Mouse (Mus musculus) layer of hippocampus, adult 9-11 months (tissue): Measurements from ENCODE around the gene Kmt2d.
"Not testable (repeated sequence)": the region's sequence is repeated elsewhere in the genome, so short reads cannot be mapped to it uniquely, and the experiment has no call there.

Source experiments
- DNase-seq: peaks from one replicate; pipeline ENCODE4 v3.0.0; 2022

The Kmt2d gene

DNA sequence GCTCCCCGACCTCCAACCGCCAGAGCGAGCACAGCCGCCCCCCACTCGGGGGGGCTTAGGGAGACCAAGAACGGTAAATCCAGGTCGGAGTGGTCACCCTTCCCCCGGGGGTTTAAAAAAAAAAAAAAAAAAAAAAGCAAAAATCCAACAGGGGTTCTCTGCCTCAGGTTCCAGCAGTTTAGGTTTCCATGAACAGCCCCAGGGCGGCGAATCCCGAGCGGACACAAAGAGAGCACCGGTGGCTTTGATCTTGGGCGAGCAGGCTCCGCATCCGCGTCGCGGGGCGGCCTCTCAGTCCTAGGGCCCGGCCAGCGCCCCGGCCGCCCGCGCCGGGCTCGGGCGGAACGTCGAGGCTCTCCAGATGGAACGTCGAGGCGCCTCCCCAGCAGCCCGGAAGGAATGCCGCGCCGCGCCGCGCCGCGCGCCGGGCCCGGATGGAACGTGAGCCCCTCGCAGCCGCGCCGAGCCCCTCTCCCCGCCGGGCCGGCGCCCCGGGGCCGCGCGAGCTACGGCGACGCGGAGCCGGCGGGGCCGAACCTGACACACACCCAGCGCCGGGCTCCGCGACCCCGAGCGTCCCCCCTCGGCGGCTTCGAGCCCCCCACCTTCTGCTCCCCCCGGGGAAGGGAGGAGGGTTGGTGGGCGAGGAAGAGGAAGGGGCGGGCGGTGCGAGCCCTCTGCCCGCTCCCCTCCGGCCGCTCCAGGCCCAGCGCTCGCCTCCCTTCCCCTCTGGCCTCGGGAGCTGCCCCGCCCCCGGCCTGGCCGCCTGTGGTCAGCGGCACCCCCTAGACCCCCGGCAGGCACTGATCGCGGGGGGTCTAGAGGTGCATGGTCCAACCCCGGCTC is at the start of gene Kmt2d:
Gene Kmt2d (minus strand): TSS at position 135 of the 846 bp plus-strand sequence.
- DNase-seq, result no peak

DNA sequence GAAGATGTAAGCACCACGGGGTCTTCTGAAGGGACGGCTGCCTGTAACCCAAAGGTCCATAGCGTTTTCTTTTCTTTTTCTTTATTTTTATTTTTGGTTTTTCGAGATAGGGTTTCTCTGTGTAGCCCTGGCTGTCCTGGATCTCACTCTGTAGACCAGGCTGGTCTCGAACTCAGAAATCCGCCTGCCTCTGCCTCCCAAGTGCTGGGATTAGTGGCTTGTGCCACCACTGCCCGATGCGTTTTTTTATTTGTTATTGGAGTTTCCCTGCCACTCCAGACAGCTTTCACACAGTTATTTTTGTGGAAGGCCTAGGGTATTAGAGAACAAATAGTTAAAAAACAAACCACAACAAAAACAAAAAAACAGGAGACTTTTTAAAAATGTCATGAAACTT is 47.5 kb upstream of the Kmt2d start:
- DNase-seq, result not testable (repeated sequence)

- DNase-seq, result peak; percentile 99
These were observed 46.8 kb upstream of the Kmt2d start, which contains the start of gene Lmbr1l for GRCm38 (mm10) chr15:98917538-98918498. Gene Lmbr1l (minus strand): TSS chr15:98918231.

GRCm38 (mm10) chr15:98917091-98917490 is 46.1 kb upstream of the Kmt2d start:
- no peak for DNase-seq

GRCm38 (mm10) chr15:98916016-98916415 is 45.0 kb upstream of the Kmt2d start:
- no peak for DNase-seq

DNA sequence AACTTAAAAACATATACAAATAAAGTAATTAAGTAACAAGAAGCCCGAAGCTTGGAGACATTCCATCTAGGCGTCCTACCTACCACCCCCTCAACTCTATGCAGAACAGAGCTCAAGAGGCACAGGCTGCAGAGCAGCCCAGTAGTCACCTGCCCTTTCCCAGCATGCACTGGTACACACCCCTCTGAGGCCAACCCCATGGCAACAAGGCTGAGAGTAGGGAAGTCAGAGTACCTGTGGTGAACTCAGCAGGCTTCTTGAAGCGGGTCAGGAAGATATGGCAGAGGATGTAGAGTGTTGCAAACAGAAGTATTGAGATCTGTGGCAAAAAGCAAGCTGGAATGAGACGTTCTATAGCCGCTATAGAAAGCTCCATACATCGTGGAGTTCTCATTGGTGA is 43.9 kb upstream of the Kmt2d start:
- no peak for DNase-seq

DNA sequence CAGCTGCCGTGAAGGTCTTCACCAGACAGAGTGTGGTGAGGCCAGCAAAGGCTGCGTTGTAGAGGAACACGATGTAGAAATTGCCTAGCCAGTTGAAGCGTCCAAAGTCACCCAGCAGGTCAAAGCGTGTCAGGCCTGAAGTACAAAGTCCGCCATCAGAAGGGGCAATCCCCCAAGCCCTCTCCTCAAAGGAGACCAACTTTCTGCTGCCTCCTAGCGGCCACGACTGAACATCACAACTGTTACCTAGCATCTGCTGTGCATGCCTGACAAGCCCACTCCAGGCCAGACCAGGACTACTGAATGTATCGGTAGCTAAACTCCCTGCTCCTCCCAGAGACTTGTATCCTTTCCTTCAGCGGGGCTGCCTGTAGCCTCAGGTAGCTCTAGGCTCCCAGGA is 33.7 kb upstream of the Kmt2d start:
- DNase-seq, result no peak

GRCm38 (mm10) chr15:98902600-98902999 is 31.6 kb upstream of the Kmt2d start:
- DNase-seq, result no peak

DNA sequence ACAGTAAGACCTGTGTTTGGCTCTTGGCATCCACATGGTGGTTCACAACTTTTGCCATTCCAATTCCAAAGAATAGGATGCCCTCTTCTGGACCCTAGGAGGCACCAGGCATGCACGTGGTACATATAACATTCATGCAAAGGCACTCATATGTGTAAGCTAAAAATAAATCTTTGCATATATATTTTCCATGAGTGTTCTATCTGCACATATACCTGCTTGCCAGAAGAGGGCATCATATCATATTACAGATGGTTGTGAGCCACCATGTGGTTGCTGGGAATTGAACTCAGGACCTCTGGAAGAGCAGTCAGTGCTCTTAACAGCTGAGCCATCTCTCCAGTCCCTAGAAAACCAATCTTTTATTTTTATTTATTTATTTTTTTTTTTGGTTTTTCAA is 30.5 kb upstream of the Kmt2d start:
- DNase-seq, result no peak

DNA sequence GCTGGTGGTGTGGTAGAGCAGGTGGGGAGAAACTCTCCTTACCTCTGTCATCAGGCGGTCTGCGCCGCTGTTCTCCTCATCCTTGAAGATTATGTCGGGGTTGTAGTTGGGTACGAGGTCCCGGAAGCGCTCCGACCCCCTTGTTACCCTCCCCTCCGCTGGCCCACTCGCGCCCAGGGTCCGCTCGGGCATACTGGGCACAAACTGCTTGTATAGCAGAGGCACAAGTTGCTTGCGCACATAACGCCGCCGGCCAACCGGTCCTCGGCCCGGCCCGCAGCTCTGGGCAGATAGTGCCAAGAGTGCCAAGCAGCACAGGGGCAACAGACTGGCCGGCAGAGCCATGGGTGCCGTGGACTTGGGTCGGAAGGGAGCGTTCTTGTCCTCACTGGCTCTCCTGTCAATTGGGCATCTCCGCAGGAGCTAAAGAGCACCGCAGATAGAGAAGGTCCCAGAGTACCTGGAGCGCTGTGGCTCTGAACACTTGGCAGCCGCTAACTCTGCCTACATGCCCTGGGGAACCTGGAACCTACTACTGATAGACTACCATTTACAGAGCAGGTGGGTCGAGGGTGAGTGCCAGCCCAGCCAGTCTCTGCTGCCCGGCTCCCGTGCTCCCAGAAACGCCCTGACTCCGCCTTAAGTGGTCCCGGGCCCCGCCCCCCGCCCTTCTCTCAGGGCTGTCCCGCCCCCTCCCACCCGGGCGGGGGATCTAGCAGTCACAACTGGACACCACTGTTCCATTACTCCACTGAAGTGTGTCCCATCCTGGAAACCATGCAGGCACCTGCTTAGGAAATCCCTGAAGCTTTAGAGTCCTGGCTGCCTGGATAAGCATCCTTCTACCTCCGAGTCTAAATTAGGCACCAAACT is 27.2 kb upstream of the Kmt2d start, which contains the start of gene Dhh:
Gene Dhh (minus strand): TSS at position 613 of the 873 bp plus-strand sequence.
- DNase-seq, result no peak

- no peak for DNase-seq
These were observed 26.5 kb upstream of the Kmt2d start for GRCm38 (mm10) chr15:98897495-98897894.

DNA sequence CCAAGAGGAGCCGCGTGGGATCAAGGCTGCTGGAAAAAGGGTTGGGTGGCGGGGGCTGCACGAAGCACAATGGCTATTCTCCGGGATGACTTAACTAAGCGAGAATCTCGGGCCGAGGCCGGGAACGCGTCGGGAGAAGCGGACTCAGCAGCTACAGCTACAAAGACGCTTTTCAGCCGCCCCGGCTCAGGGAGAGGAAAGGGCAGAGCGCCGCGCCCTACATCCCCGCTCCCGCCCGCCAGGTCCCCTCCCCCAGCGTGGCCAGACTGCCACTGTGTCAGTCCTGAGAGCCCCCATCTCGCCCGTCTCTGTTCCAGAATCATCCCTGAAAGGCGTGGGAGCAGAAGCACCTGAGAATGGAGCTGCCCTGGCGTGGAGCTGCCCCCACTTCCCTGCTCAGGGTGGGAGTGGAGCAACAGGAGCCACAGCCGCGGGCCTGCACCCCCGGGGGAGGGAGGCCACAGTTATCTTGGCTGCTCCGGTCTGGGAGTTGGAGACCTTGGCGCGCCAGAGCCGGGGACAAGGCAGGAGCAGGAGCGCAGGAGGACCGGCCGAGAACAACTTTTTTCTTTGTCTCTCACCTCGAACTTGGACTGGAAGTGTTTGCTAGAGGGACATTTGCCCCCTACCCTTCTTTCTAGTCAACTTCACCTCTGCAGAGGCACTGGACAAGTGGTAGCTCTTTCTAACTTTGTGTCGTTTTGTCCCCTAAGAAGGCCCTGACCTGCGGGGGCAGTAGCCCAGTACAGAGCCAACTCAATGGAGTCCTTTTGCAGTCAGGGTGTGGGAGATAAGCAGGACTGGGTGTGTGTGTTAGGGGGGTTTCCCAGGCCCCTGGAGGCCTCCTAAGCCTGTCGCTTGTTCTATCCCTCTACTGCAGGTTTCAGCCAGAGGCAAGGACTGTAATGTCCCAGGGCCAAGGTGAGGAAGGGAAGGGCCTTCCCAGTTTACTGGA is 24.9 kb upstream of the Kmt2d start:
- DNase-seq, result no peak

DNA sequence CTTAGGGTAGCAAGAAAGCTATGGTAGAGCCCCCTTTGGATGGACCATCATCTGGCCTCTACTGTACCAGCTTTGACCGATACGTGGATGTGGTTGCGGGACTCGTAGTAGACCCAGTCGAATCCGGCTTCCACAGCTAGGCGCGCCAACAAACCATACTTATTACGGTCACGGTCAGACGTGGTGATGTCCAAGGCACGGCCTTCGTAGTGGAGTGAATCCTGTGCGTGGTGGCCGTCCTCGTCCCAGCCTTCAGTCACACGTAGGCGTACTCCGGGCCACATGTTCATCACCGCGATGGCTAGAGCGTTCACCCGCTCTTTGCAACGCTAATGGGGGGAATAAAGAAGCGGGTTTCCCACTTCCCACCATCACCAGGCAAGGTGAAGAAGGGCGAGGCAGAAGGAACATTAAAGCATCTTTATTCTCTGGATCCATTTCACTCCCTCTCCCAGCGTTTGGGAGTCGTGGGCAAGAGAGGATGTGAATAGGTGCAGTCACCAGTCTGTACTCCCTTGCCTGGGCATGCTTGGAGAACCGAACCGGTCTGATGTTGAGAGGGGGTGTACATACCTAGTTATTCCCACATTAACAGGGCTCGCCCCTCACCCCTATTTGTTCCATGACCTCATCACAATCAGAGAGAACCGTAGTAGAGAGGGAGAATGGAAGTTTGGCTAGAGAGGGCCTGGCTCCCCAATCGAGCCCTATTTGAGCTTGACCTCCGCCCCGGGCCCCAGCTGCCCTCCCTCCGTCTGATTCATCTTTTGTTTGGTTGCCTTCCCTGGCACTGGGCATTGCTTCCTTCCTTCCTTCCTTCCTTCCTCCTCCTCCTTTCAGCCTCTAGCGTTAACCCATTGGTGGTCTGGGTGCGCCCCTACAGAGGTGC is 24.0 kb upstream of the Kmt2d start:
- DNase-seq, result no peak

GRCm38 (mm10) chr15:98893940-98894745 is 23.1 kb upstream of the Kmt2d start, which contains the start of gene Rhebl1:
Gene Rhebl1 (minus strand): TSS chr15:98894540.
- DNase-seq, result no peak

DNA sequence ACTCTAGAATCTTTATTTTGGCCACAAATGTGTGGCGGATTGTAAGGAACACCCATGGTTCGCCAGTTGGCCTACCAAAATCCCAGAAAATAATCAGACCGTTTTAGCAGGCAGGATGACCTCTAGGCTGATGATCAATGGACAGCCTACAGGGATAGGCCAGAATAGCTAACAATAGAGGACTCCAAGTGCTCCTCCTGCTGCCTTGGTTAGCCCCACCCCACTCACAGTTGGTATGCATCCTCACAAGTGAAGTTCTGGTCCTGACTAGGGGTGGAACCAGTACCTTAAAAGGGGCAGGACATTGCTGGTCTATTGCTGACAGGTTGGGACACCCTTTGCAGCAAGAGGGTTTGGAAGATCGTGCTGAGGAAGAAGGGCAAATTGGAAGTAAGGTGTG is 22.0 kb upstream of the Kmt2d start:
- DNase-seq, result no peak

GRCm38 (mm10) chr15:98891907-98892606 is 21.1 kb upstream of the Kmt2d start:
- peak; percentile 81 for DNase-seq

GRCm38 (mm10) chr15:98891198-98891742 is 20.3 kb upstream of the Kmt2d start:
- no peak for DNase-seq

DNA sequence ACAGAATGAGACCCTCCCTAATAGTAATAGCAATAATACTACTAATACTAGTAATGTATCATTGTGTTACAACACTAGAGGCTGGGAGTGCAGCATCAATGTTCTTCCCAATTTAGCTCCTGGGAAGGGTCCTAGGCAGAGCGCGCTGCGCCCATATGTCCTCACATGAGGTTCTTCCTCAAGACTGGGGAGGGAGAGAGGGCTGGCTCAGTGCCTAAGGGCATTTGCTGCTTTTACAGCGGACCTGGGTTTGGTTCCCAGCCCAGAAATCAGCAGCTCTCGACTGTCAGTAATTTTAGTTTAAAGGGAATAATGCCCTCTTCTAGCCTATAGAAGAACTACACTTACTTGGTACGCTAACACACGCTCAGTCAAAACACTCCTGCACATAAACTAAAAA is 16.5 kb upstream of the Kmt2d start:
- no peak for DNase-seq
